Mouse (Mus musculus): Measurements from ENCODE around the gene Smyd3. TPM values are rescaled to one million over a fixed set of nuclear protein-coding genes. Genes with fewer than 3 reads are reported as not detected.

The Smyd3 gene
- polyA plus RNA-seq (2014; fragmentation: Nextera tagmentation; extraction: Ambion mirVana), result 13.1 and 15.9 TPM in 2 replicates

DNA sequence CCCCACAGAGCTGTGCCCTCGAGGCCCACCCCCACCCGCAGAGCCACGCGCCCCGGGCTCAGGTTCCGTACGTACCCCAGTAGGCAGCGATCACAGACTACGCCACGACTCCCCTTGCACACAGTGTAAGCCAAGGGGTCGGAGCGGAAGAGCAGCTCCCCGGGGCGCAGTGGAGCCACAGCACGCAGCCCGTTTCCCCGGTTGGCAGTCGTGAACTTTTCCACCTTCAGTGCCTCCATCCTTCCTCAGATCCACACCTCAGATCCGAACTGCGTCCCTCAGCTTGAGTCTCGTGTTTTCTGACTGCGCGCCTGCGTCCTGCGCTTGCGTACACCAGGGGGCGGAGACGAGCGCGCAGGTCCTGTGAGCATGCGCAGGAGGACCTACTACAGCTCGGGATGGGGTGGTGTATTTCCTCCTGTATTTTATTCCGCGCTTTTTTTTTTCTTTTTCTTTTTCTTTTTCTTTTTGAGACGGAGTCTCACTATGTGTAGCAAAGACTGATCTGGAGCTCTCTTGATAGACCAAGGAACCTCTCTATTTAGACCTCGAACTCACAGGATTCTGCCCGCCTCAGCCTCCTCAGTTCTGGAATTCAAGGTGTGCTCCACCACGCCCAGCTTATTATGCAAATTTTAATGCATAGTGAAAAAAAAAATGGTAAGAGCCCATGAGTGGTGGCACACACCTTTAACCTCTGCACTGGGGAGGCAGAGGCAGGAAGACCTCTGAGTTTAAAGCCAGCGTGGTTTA is at the start of gene Smyd3:
Gene Smyd3, minus strand, starts transcription at position 329 of the 753 bp plus-strand sequence.
- peak within 1 kb of the TSS; percentile 97 for H3K4me2 ChIP-seq
- H3K9me3 ChIP-seq (ENCODE audit: control insufficient read depth, low read length), result no peaks in the 10 kb centered on the region
- peak within 1 kb of the TSS; percentile 73 for H3K9ac ChIP-seq (ENCODE audit: low read length)
- H3K4me3 ChIP-seq (ENCODE audit: low read depth, low read length), result peak within 1 kb of the TSS; percentile 66
- 7% methylated on average over 39 of the region's 39 CpGs for WGBS
- H3K36me3 ChIP-seq (ENCODE audit: control insufficient read depth, insufficient read depth, low read length), result no peaks in the 10 kb centered on the region
- H3K4me1 ChIP-seq (ENCODE audit: control insufficient read depth, insufficient read depth, low read length), result peaks cover 6% of the 10 kb centered on the region; the same call in 1 of the 2 replicates
- ATAC-seq (ENCODE audit: low FRiP score) (peak; percentile 89), DNase-seq (ENCODE audit: low spot score, missing footprints) (peak; percentile 97)
- no peaks in the 10 kb centered on the region for H3K27me3 ChIP-seq (ENCODE audit: control insufficient read depth, insufficient read depth, low read length)
- no peak within 1 kb of the TSS for H3K27ac ChIP-seq (ENCODE audit: low read depth, low read length)

DNA sequence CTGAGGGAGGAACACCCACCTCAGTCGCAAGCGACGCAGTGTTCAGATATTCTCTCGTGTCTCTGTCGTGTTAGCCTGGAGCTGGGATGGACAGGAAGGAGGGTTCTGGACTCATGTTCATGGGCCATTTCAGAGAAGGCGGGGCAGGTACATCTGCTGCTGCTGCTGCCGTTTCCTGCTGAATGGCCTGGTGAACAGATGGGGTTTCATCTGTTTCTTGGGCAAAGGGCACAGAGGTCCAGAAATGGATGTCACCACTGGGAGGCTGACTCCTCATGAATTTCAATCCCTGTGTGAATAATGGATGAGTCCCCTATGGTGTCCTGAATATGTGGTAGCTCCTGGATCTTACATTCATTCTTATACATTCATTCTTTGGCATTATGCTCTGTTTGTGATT is 49.7 kb upstream of the Smyd3 start:
- no peak overlapping the region for H3K9ac ChIP-seq (ENCODE audit: low read length)
- DNase-seq (ENCODE audit: low spot score, missing footprints) (no peak), ATAC-seq (ENCODE audit: low FRiP score) (peak; percentile 80)
- no peaks in the 10 kb centered on the region for H3K27me3 ChIP-seq (ENCODE audit: control insufficient read depth, insufficient read depth, low read length)
- 68% methylated on average over 7 of the region's 7 CpGs for WGBS
- H3K4me3 ChIP-seq (ENCODE audit: low read depth, low read length), result no peak overlapping the region
- no peaks in the 10 kb centered on the region for H3K9me3 ChIP-seq (ENCODE audit: control insufficient read depth, low read length)
- peak overlapping the region; percentile 48 for H3K27ac ChIP-seq (ENCODE audit: low read depth, low read length)
- H3K36me3 ChIP-seq (ENCODE audit: control insufficient read depth, insufficient read depth, low read length), result no peaks in the 10 kb centered on the region
- peaks cover 5% of the 10 kb centered on the region for H3K4me1 ChIP-seq (ENCODE audit: control insufficient read depth, insufficient read depth, low read length)
- H3K4me2 ChIP-seq, result no peak overlapping the region

DNA sequence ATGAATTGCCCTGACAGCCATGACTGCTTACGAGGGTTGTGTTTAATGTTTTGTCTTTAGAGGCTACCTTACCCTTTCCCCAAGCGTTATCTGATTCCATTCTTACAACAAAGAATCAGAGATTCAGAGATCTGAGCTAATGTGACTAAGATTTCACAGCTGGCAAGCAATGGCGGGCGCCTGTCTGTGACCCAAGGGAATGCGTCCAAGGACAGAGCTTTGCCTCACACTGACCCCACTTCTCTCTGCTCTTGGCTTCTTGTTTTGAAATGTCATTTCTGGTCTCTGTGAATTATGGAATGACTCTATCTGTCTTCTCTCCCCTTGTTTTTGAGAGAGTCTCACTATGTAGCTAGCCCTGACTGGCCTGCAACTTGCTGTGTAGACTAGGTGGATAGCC is 46.1 kb upstream of the Smyd3 start:
- Histone ChIP-seq H3K9ac (ENCODE audit: low read length) (no peak overlapping the region), H3K36me3 (ENCODE audit: control insufficient read depth, insufficient read depth, low read length) (no peaks in the 10 kb centered on the region), H3K4me3 (ENCODE audit: low read depth, low read length) (no peak overlapping the region), H3K27me3 (ENCODE audit: control insufficient read depth, insufficient read depth, low read length) (no peaks in the 10 kb centered on the region), H3K9me3 (ENCODE audit: control insufficient read depth, low read length) (no peaks in the 10 kb centered on the region), H3K4me2 (no peak overlapping the region), H3K27ac (ENCODE audit: low read depth, low read length) (no peak overlapping the region), H3K4me1 (ENCODE audit: control insufficient read depth, insufficient read depth, low read length) (peaks cover 5% of the 10 kb centered on the region)
- 81% methylated on average over 5 of the region's 5 CpGs for WGBS
- ATAC-seq (ENCODE audit: low FRiP score) (no peak), DNase-seq (ENCODE audit: low spot score, missing footprints) (no peak)

DNA sequence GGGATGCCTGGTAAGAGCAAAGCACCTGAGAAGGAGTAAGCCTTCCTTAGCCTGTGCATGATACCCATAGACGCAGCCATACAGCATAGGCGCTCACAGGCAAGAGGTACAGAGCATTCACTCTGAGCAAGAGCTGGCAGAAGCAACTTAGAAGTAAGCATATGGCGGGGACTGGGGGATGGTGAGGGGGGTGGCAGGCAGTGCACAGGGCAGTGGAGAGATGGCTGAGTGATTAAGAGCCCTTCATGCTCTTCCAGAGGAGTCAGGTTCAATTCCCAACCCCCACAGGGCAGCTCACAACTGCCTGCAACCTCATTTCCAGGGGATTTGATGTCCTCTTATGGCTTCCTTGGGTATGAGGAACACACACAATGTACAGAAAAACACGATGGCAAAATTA is 45.4 kb upstream of the Smyd3 start:
- Histone ChIP-seq H3K4me1 (ENCODE audit: control insufficient read depth, insufficient read depth, low read length) (peaks cover 5% of the 10 kb centered on the region), H3K4me3 (ENCODE audit: low read depth, low read length) (no peak overlapping the region), H3K4me2 (no peak overlapping the region), H3K9ac (ENCODE audit: low read length) (no peak overlapping the region), H3K9me3 (ENCODE audit: control insufficient read depth, low read length) (no peaks in the 10 kb centered on the region), H3K27me3 (ENCODE audit: control insufficient read depth, insufficient read depth, low read length) (no peaks in the 10 kb centered on the region), H3K27ac (ENCODE audit: low read depth, low read length) (no peak overlapping the region), H3K36me3 (ENCODE audit: control insufficient read depth, insufficient read depth, low read length) (no peaks in the 10 kb centered on the region)
- 84% methylated on average over 4 of the region's 4 CpGs for WGBS
- ATAC-seq (ENCODE audit: low FRiP score), result no peak
- DNase-seq (ENCODE audit: low spot score, missing footprints), result no peak

DNA sequence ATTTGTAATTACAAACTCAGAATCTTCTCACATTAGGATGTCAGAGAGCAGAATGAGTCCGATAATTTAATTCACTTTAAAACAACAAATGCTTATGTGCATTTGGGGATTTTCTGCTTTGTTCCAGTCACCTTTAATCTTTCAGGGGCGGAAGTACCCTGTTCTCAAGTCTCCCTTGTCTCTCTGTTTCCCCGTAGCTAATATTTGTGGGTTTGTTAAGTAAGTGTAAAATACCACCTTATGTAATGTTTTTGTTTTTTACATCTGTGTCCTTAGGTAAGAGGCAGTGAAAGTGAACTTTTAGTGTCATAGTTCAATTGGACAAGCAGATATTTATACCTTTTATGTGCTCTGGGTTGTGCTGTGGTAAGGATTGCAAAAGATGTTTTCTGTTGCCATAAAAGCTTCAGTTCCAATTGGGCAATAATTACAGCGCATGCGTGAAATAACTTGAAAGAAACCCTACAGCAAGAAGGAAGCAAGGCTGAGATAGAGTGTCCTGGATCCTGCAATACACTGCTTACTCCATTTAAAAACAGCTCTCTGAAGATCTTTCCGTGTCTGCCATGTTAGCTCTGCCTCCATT is 43.1 kb upstream of the Smyd3 start:
- peak; percentile 41 for DNase-seq (ENCODE audit: low spot score, missing footprints)
- H3K27ac ChIP-seq (ENCODE audit: low read depth, low read length), result no peak overlapping the region
- H3K27me3 ChIP-seq (ENCODE audit: control insufficient read depth, insufficient read depth, low read length), result no peaks in the 10 kb centered on the region
- no peak overlapping the region for H3K4me3 ChIP-seq (ENCODE audit: low read depth, low read length)
- H3K4me1 ChIP-seq (ENCODE audit: control insufficient read depth, insufficient read depth, low read length), result no peaks in the 10 kb centered on the region
- H3K9me3 ChIP-seq (ENCODE audit: control insufficient read depth, low read length), result no peaks in the 10 kb centered on the region
- 91% methylated on average over 6 of the region's 6 CpGs for WGBS
- no peak overlapping the region for H3K4me2 ChIP-seq
- no peaks in the 10 kb centered on the region for H3K36me3 ChIP-seq (ENCODE audit: control insufficient read depth, insufficient read depth, low read length)
- H3K9ac ChIP-seq (ENCODE audit: low read length), result no peak overlapping the region
- ATAC-seq (ENCODE audit: low FRiP score), result no peak

- no peak for DNase-seq (ENCODE audit: low spot score, missing footprints)
- no peak for ATAC-seq (ENCODE audit: low FRiP score)
- Histone ChIP-seq H3K27me3 (ENCODE audit: control insufficient read depth, insufficient read depth, low read length) (no peaks in the 10 kb centered on the region), H3K27ac (ENCODE audit: low read depth, low read length) (no peak overlapping the region), H3K4me2 (no peak overlapping the region), H3K4me1 (ENCODE audit: control insufficient read depth, insufficient read depth, low read length) (no peaks in the 10 kb centered on the region), H3K36me3 (ENCODE audit: control insufficient read depth, insufficient read depth, low read length) (no peaks in the 10 kb centered on the region), H3K4me3 (ENCODE audit: low read depth, low read length) (no peak overlapping the region), H3K9ac (ENCODE audit: low read length) (no peak overlapping the region), H3K9me3 (ENCODE audit: control insufficient read depth, low read length) (no peaks in the 10 kb centered on the region)
- WGBS, result 88% methylated on average over 11 of the region's 11 CpGs
Observed at GRCm38 (mm10) chr1:179559446-179560194, 41.8 kb upstream of the Smyd3 start.

- 81% methylated on average over 3 of the region's 3 CpGs for WGBS
- Histone ChIP-seq H3K9ac (ENCODE audit: low read length) (no peak overlapping the region), H3K4me2 (no peak overlapping the region), H3K27me3 (ENCODE audit: control insufficient read depth, insufficient read depth, low read length) (no peaks in the 10 kb centered on the region), H3K36me3 (ENCODE audit: control insufficient read depth, insufficient read depth, low read length) (no peaks in the 10 kb centered on the region), H3K4me3 (ENCODE audit: low read depth, low read length) (no peak overlapping the region), H3K27ac (ENCODE audit: low read depth, low read length) (no peak overlapping the region), H3K4me1 (ENCODE audit: control insufficient read depth, insufficient read depth, low read length) (no peaks in the 10 kb centered on the region), H3K9me3 (ENCODE audit: control insufficient read depth, low read length) (no peaks in the 10 kb centered on the region)
- DNase-seq (ENCODE audit: low spot score, missing footprints) (no peak), ATAC-seq (ENCODE audit: low FRiP score) (no peak)
Observed at GRCm38 (mm10) chr1:179556921-179557320, 39.1 kb upstream of the Smyd3 start.

- WGBS, result 92% methylated on average over 4 of the region's 4 CpGs
- Histone ChIP-seq H3K4me3 (ENCODE audit: low read depth, low read length) (no peak overlapping the region), H3K4me1 (ENCODE audit: control insufficient read depth, insufficient read depth, low read length) (no peaks in the 10 kb centered on the region), H3K9me3 (ENCODE audit: control insufficient read depth, low read length) (no peaks in the 10 kb centered on the region), H3K27me3 (ENCODE audit: control insufficient read depth, insufficient read depth, low read length) (no peaks in the 10 kb centered on the region), H3K36me3 (ENCODE audit: control insufficient read depth, insufficient read depth, low read length) (no peaks in the 10 kb centered on the region), H3K9ac (ENCODE audit: low read length) (no peak overlapping the region), H3K27ac (ENCODE audit: low read depth, low read length) (no peak overlapping the region), H3K4me2 (no peak overlapping the region)
- DNase-seq (ENCODE audit: low spot score, missing footprints) (no peak), ATAC-seq (ENCODE audit: low FRiP score) (no peak)
Observed at GRCm38 (mm10) chr1:179553949-179554347, 36.1 kb upstream of the Smyd3 start.
